Mouse (Mus musculus) testis, adult 2 months (tissue): ENCODE measurements around the gene Chpt1.

Experiments
- CTCF ChIP-seq: fragments of 200-500 bp; IDR thresholded peaks from 2 replicates; pipeline ENCODE4 v1.5.1; 2012; ENCODE audit warnings: low read depth, mild to moderate bottlenecking, inconsistent platforms, low read length, moderate library complexity; ENCODE audit not compliant: control insufficient read depth, insufficient read depth, insufficient replicate concordance
- POLR2A ChIP-seq: fragments of 200-500 bp; IDR thresholded peaks from 2 replicates; pipeline ENCODE4 v1.6.1; 2012; ENCODE audit warnings: low read depth, mild to moderate bottlenecking, inconsistent platforms, low read length, moderate library complexity; ENCODE audit not compliant: control insufficient read depth

DNA sequence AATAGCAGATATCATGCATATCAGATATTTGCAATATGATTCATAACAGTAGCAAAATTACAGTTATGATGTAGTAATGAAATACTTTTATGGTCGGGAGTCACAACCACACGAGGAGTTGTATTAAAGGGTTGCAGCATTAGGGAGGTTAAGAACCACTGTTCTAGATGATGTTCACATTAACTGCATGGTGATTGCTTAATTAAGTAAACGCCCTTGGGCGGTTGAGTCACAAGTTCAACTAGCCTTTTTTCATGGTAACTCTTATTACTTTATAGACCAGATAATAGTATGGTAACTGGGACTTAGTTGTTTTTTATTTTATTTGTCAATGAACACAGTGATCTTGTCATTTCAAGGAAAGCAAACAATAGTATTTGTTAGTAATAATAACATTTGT, 100.9 kb downstream of the Chpt1 start:
- TF ChIP-seq CTCF = no peak
- no peak for TF ChIP-seq POLR2A
